Mouse (Mus musculus) ES-E14 (cell line): Measurements from ENCODE around the gene Msh2.

Source experiments
- CHD2 ChIP-seq: IDR thresholded peaks from 2 replicates; pipeline ENCODE4 v1.6.1; 2014; ENCODE audit warnings: mild to moderate bottlenecking, low read depth, low read length, inconsistent platforms
- MAFK ChIP-seq: IDR thresholded peaks from 2 replicates; pipeline ENCODE4 v1.6.1; 2014; ENCODE audit warnings: mild to moderate bottlenecking, low read depth, low read length, inconsistent platforms; ENCODE audit not compliant: insufficient read depth
- ZC3H11A ChIP-seq: IDR thresholded peaks from 2 replicates; pipeline ENCODE4 v1.6.1; 2012; ENCODE audit warnings: low read depth, mild to moderate bottlenecking, inconsistent platforms, low read length, borderline replicate concordance

- TF ChIP-seq CHD2 (no peak), ZC3H11A (no peak), MAFK (no peak)
Measured at GRCm38 (mm10) chr17:87695874-87696465, 23.8 kb downstream of the Msh2 start.
